Mouse (Mus musculus) naive thymus-derived CD4-positive, alpha-beta T cell, adult 2 months (primary cell): ENCODE data around the gene Med16.

Experiments used
- DNase-seq: peaks from one replicate; pipeline ENCODE4 v3.0.0-alpha.2; 2011; ENCODE audit warnings: low read depth

The Med16 gene

GRCm38 (mm10) chr10:79859116-79859515 lies 49.6 kb downstream of the Med16 start:
- no peak for DNase-seq

GRCm38 (mm10) chr10:79858416-79859074 lies 50.2 kb downstream of the Med16 start:
- DNase-seq: peak; percentile 38

- no peak for DNase-seq
These were observed 50.8 kb downstream of the Med16 start for GRCm38 (mm10) chr10:79857894-79858293.

- DNase-seq: peak; percentile 78
These were observed 51.3 kb downstream of the Med16 start for GRCm38 (mm10) chr10:79857452-79857811.

GRCm38 (mm10) chr10:79856704-79857451 lies 51.8 kb downstream of the Med16 start:
- peak; percentile 36 for DNase-seq

- DNase-seq: peak; percentile 32
These were observed 52.4 kb downstream of the Med16 start for GRCm38 (mm10) chr10:79856280-79856679.

GRCm38 (mm10) chr10:79855558-79856184 lies 53.1 kb downstream of the Med16 start:
- DNase-seq: peak; percentile 61

GRCm38 (mm10) chr10:79854801-79855541 lies 53.8 kb downstream of the Med16 start:
- peak; percentile 89 for DNase-seq

GRCm38 (mm10) chr10:79853860-79854795 lies 54.6 kb downstream of the Med16 start, which contains the start of gene Ptbp1:
Gene Ptbp1 (plus strand): TSS chr10:79854427.
- peak; percentile 100 for DNase-seq

- DNase-seq: no peak
These were observed 55.3 kb downstream of the Med16 start for GRCm38 (mm10) chr10:79853392-79853791.

GRCm38 (mm10) chr10:79852827-79853226 lies 55.9 kb downstream of the Med16 start:
- DNase-seq: no peak

GRCm38 (mm10) chr10:79852107-79852789 lies 56.5 kb downstream of the Med16 start:
- peak; percentile 64 for DNase-seq

- peak; percentile 29 for DNase-seq
These were observed 57.1 kb downstream of the Med16 start for GRCm38 (mm10) chr10:79851653-79852052.

- DNase-seq: peak; percentile 65
These were observed 58.6 kb downstream of the Med16 start for GRCm38 (mm10) chr10:79849941-79850628.

- DNase-seq: no peak
These were observed 62.2 kb downstream of the Med16 start for GRCm38 (mm10) chr10:79846553-79846952.
